Mouse (Mus musculus): ENCODE measurements around the gene Vps52.

Gene Vps52

DNA sequence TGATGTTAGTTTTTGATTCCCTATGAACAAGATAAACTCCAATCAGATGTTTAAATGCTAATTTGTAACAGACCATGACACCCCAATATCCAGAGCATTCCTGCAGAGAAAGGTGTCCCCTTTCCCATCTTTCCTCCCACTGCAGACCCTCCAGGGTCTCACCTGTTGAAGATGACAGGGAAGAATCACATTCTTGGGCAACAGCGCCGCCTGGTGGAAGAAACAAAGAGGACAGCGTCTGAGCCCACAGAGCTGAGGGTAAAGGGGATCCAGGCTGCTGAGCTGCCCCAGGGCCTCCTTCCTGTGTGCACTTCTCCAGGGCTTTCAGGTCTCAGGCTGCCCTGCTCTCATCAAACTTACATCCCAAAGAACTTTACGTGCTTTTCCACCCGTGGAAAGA lies 47.8 kb downstream of the Vps52 start:
- no peak for DNase-seq (ENCODE audit: low spot score)

DNA sequence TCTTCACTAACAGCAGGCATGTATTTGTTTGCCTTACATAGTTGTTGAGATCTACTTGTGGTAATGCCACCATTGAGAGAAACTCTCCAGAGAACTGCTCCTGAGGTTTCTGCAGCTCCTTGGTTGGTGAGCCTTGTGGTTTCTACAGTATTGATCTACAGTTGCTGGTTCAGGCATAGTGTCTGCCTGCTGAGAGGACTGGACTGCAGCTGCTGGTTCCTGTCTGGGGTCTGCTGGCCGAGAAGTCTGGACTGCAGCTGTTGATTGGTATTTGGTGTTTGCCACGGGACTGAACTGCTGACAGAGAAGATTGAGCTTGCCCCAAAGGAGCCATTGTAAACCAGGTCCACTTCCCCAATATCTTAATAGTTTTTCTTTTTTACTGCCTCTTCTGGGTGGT lies 51.0 kb downstream of the Vps52 start:
- DNase-seq (ENCODE audit: low spot score), result no peak

DNA sequence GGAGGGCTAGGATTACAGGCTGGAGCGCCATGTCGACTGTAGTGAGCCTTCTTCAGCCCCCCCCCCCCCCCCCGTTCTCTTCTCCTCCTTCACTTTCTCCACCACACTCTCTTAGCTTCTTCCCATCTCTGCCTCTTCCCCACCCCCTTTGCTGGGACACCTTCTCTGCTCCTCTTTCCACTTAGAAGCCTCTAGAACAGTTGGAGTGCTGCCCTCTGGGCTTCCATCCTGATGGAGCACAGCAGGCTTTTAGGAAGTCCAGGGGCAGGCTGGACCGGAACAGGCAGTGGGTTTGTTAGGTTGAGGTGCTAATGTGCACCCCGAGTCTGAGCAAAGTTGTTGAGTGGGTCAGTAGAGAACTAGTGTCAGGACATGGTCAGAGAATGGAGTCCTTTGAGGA lies 54.5 kb downstream of the Vps52 start:
- no peak for DNase-seq (ENCODE audit: low spot score)

DNA sequence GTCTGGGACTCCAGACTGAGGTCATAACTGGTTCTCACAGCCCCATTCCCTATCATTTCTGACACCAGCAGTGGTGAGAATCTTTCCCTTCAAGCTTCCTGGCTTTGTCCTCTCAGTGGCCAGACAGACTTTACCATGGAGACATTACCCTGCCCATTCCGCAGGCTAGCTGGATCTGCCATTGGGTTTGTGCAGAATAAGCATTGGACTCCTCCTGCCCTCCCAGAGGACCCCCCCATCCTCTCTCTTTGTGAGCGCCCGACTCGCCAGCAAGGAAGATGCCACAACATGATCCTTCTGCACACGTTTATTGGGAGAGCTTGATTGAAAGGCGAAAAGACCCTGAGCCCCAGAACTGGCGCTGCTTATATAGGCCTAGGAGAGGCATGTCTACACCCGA lies 57.8 kb downstream of the Vps52 start:
- DNase-seq (ENCODE audit: low spot score), result no peak
